Mouse (Mus musculus): Measurements from ENCODE around the gene Lman2.

DNA sequence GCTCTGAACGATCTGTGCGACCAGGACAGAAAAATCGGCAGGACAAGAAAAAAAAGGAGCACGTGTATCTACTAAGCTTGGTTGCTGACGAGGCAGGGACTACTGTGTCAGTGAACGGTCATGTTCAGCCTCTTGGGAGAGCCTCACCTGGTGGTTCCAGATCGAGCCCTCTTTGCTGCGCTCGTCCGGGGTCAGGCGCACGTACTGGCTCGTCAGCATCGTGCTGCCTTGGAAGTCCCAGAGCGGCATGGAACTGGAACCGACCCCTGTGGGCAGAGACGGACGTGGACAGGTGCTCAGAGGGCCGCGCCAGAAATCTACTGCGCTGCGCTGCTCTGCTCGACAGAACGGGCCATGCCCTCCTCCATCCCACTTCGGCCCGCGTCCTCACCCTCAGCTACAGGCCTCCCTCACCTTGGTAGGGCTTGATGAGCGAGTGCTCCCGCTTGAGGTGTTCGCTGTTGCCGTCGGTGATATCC, 570 bp downstream of the Lman2 start:
- TF ChIP-seq CTCF (IDR thresholded peaks at IDR 0.05; ENCODE audit: low read depth) (no peak), EP300 (IDR thresholded peaks at IDR 0.05; ENCODE audit: low read depth) (no peak)

Data from heart, postnatal 0 days (tissue).